Mouse (Mus musculus) erythroblast, embryonic 14.5 days (primary cell): Measurements from ENCODE around the gene Fam69b.

Source experiments
- GATA1 ChIP-seq: IDR thresholded peaks from 2 replicates; pipeline ENCODE4 v1.6.1; 2012; ENCODE audit warnings: low read length, inconsistent platforms, mixed read lengths
- TAL1 ChIP-seq: IDR thresholded peaks from 3 replicates; pipeline ENCODE4 v1.6.1; 2012; ENCODE audit warnings: low read length, inconsistent platforms, mixed read lengths

DNA sequence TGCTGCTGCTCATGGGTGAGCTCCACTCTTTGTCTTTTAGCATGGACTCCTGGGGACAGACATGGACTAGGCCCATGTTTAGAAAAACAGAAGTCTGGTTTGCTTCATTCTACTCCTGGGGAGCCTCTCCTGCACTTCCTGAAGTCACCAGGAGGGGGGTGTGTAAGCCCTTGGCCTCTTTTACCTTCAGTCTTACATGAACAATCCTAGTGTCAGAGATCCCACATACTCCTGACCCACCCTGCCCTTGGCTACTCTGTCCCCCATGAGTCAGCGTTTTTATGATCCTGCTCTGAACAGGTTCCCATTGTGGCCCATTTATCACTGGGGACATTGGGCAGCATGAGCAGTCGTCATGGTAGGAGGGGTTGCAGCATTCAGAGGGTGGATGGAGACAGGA, 15.7 kb downstream of the Fam69b start:
- TF ChIP-seq TAL1 (no peak), GATA1 (no peak)
